Mouse (Mus musculus) ES-Bruce4 (cell line): Measurements from ENCODE around the gene Arf3. TPM values are rescaled to one million over a fixed set of nuclear protein-coding genes. Genes with fewer than 3 reads are reported as not detected.

Experiments
- H3K27ac ChIP-seq: 2 replicates; pipeline ENCODE4 v1.5.1; 2012; ENCODE audit warnings: low read length, inconsistent platforms; ENCODE audit not compliant: insufficient read depth
- H3K27me3 ChIP-seq: 2 replicates; pipeline ENCODE4 v1.6.1; 2012; ENCODE audit warnings: mild to moderate bottlenecking, low read length, inconsistent platforms; ENCODE audit not compliant: control insufficient read depth, poor library complexity, insufficient read depth, severe bottlenecking
- H3K36me3 ChIP-seq: 2 replicates; pipeline ENCODE4 v1.6.1; 2012; ENCODE audit warnings: inconsistent platforms, mild to moderate bottlenecking, low read length, moderate library complexity; ENCODE audit not compliant: control insufficient read depth, poor library complexity, insufficient read depth, severe bottlenecking
- H3K4me1 ChIP-seq: one replicate; pipeline ENCODE4 v1.8.1; 2011; ENCODE audit warnings: low read length; ENCODE audit not compliant: control insufficient read depth, insufficient read depth
- H3K4me3 ChIP-seq: 2 replicates; pipeline ENCODE4 v1.5.1; 2011; ENCODE audit warnings: low read depth, mild to moderate bottlenecking, low read length
- H3K9ac ChIP-seq: 2 replicates; pipeline ENCODE4 v1.6.1; 2012; ENCODE audit warnings: low read depth, mild to moderate bottlenecking, inconsistent platforms; ENCODE audit not compliant: poor library complexity, severe bottlenecking
- H3K9me3 ChIP-seq: replicated peaks from 2 replicates; pipeline ENCODE4 v1.6.1; 2012; ENCODE audit warnings: mild to moderate bottlenecking, low read length, inconsistent platforms; ENCODE audit not compliant: control insufficient read depth, poor library complexity, insufficient read depth, severe bottlenecking
- CTCF ChIP-seq: IDR thresholded peaks from one replicate; pipeline ENCODE4 v1.8.1; 2011; ENCODE audit warnings: low read depth, low read length
- EP300 ChIP-seq: IDR thresholded peaks from 2 replicates; pipeline ENCODE4 v1.6.1; 2011; ENCODE audit warnings: low read depth, low read length; ENCODE audit not compliant: insufficient read depth
- POLR2A ChIP-seq: IDR thresholded peaks from one replicate; pipeline ENCODE4 v1.8.1; 2011; ENCODE audit warnings: low read length; ENCODE audit not compliant: insufficient read depth
- polyA plus RNA-seq: library from polyadenylated mRNA; stranded (reverse); fragments of >200 nt; gene quantifications from 2 replicates; pipeline ENCODE4 v1.2.4, GENCODE M21; 2011; ENCODE audit warnings: low read depth; ENCODE audit not compliant: missing spikeins, insufficient read depth, insufficient read length

The Arf3 gene
- polyA plus RNA-seq, 1 experiment, result 58.4 TPM

DNA sequence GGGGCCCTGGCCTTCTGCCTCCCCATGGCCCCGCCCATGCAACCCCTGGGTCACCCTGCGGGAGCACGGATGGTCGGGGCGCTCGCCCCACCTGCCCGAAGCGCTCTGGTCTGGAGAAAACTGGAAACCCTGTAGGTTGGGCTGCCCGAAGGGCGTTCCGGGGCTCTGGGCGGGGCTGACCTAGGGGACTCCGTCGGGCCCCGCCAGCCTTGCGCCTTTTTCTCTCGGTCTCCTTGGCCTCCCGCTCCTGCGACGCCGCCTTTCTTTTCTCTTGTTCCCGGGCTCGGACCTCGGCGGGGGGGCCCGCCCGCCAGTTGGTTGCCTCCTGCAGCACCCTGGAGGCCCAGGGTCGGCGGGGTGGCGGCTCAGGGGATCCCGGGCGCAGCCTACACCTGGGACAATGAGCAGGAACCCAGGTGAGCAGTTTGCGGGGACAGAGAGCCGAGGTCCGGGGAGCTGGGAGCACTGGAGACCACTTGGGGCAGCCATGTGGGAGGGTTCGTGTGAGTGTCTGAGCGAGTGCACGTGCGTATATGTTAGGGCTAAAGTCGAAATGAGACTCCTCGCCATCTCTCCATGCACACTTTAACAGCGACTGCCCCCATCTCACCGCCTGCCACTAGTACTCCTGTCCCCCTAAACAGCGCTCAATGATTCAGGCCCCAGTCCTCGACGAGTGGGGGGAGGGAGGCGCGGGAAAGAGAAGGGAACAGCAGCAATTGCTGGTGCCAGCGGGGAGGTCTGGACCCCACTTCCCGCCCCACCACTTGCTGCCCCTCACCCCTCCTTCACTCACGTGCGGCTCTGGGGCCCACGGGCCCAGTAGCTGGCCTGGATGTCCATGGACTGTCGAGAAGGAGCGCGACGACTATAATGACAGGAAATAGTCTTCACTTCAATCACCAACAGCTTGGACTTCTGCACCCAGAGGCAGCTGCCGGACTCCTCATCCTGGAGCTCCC lies 44.1 kb upstream of the Arf3 start:
- TF ChIP-seq EP300 (no peak), CTCF (no peak), POLR2A (no peak)
- no peak overlapping the region for H3K27ac ChIP-seq

DNA sequence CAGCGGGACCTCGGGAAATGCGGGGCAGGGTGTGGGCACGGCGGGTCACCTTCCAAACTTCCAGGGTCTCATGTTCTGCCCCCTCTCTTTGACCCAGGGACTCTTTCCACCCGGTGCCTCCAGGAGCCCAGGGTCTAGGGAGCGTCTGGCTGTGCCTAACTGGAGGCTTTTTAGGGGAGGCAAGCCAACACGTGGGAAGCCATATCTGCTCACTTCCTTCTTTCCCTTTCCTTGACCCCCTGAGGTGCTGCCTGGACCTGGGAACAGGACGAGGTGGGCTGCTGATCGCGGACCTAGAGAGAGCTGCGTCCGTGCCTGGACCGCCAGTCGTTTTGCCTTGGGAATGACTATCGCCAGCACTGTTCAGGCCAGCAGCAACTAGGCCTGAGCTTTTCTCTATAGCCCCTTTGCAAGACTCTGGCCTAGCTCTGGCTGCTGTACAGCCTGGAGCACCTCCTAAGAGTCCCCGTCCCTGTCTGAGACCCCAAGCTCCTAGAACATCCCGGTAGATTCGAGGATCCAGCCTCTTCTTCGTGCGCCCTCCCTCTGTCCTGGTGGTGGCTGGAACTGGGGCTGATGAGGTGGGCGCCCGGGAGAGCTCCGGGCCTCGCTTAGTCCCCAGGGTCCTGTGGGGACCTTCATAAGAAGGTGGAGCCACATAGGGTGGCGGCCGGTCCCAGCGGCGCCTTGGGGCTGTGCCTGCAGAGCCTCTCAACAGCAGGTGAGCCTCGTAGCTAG lies 43.2 kb upstream of the Arf3 start:
- Histone ChIP-seq H3K9me3 (no peaks in the 10 kb centered on the region), H3K4me1 (no peaks in the 10 kb centered on the region), H3K36me3 (no peaks in the 10 kb centered on the region), H3K4me3 (peak overlapping the region; percentile 42), H3K27ac (no peak overlapping the region), H3K9ac (peak overlapping the region; percentile 43), H3K27me3 (peaks cover 11% of the 10 kb centered on the region; the same call in 1 of the 2 replicates)
- TF ChIP-seq EP300, result no peak
- TF ChIP-seq CTCF, result no peak
- TF ChIP-seq POLR2A, result no peak

More for the DNA sequence above, 44.1 kb upstream of the Arf3 start:
- peak overlapping the region; percentile 43; the same call in 1 of the 2 replicates for H3K9ac ChIP-seq
- H3K4me3 ChIP-seq, result peak overlapping the region; percentile 37
- H3K27me3 ChIP-seq, result peaks cover 11% of the 10 kb centered on the region; the same call in 1 of the 2 replicates
- H3K36me3 ChIP-seq, result no peaks in the 10 kb centered on the region
- H3K4me1 ChIP-seq, result no peaks in the 10 kb centered on the region
- H3K9me3 ChIP-seq, result no peaks in the 10 kb centered on the region

DNA sequence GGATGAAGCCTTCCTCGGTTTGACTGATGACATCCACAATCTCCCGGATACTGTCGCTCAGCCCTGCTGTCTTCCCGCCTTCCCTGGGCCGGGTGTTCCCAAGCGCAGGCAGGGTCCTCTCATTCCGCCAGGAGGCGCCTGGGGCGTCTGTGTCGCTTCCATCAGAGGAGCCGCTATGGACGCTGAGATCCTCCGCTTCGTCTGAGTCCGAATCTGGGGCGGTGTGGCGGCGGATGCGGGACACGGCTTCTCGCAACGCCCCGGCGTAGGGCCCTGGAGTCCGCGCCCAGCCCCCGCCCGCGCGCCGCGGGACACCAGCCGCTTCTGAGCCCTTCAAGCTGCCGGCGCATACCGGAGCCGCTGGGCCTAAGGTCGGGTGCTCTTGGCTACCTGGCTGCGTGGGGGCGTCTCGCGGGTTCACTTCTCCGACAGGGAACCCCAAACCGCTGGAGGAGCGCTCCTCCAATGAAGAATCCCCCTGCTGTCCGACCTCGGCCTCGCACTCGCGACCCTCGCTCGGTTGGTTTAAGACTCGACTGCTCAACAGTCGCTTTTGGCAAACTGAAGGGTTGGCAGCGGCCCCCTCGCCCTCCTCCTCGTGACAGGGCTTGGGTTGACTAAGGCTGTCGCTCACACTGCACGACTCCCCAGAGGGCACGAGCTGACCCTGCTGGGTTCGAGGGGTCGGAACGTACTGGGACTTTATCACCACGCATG lies 42.5 kb upstream of the Arf3 start:
- no peaks in the 10 kb centered on the region for H3K4me1 ChIP-seq

DNA sequence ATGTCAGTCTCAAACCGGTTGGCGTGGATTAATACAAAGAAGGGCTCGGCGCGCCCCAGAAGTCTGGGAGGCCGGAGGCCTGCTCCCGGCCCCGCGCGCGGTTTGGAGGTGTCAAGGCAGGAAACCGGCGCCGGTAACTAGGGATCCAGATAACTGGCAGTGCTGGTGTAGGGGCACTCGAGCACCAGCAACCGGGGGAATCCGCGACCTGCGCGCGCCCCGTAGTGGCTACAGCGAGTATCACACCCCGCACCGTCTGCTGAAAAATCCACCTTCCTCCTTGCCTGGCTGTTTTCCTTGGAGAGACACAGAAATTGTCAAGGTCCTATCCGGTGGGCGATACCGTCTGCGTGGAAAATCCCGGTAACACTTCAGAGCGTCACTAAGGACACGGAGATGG lies 41.0 kb upstream of the Arf3 start:
- Histone ChIP-seq H3K36me3 (no peaks in the 10 kb centered on the region), H3K27me3 (peaks cover 11% of the 10 kb centered on the region; the same call in 1 of the 2 replicates), H3K4me1 (no peaks in the 10 kb centered on the region), H3K4me3 (no peak overlapping the region), H3K9me3 (no peaks in the 10 kb centered on the region), H3K27ac (no peak overlapping the region), H3K9ac (no peak overlapping the region)
- TF ChIP-seq CTCF, result peak; percentile 92
- no peak for TF ChIP-seq EP300
- no peak for TF ChIP-seq POLR2A

More for the DNA sequence above, 42.5 kb upstream of the Arf3 start:
- Histone ChIP-seq H3K36me3 (no peaks in the 10 kb centered on the region), H3K9ac (peak overlapping the region; percentile 43), H3K27me3 (peaks cover 11% of the 10 kb centered on the region; the same call in 1 of the 2 replicates), H3K27ac (no peak overlapping the region), H3K4me3 (peak overlapping the region; percentile 42), H3K9me3 (no peaks in the 10 kb centered on the region)
- TF ChIP-seq EP300, result no peak
- TF ChIP-seq POLR2A, result no peak
- TF ChIP-seq CTCF, result peak; percentile 37

DNA sequence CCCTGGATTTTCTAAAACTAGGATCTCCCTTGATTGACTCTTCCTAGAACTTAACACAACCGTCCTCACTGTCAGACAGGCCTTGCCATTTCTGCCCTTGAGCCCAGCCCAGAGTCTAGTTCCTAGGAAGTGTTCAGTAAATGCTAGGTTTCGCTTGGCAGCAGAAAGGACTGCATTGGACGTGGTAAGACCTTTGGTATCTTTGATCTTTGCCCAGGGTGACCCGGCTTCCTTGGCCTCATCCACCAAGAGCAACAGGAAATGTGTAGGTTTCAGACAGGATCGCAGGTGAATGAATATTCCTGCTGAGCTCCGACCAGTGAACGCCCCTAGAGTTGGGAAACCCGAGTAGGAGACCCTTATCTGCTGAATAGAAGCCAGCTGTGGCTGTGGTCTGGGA lies 39.9 kb upstream of the Arf3 start:
- Histone ChIP-seq H3K27me3 (peaks cover 13% of the 10 kb centered on the region), H3K9me3 (no peaks in the 10 kb centered on the region), H3K4me3 (no peak overlapping the region), H3K9ac (no peak overlapping the region), H3K4me1 (no peaks in the 10 kb centered on the region), H3K27ac (no peak overlapping the region), H3K36me3 (no peaks in the 10 kb centered on the region)
- TF ChIP-seq POLR2A (no peak), EP300 (no peak), CTCF (no peak)
